Mouse (Mus musculus): ENCODE data around the gene Cerkl.

Cerkl gene

DNA sequence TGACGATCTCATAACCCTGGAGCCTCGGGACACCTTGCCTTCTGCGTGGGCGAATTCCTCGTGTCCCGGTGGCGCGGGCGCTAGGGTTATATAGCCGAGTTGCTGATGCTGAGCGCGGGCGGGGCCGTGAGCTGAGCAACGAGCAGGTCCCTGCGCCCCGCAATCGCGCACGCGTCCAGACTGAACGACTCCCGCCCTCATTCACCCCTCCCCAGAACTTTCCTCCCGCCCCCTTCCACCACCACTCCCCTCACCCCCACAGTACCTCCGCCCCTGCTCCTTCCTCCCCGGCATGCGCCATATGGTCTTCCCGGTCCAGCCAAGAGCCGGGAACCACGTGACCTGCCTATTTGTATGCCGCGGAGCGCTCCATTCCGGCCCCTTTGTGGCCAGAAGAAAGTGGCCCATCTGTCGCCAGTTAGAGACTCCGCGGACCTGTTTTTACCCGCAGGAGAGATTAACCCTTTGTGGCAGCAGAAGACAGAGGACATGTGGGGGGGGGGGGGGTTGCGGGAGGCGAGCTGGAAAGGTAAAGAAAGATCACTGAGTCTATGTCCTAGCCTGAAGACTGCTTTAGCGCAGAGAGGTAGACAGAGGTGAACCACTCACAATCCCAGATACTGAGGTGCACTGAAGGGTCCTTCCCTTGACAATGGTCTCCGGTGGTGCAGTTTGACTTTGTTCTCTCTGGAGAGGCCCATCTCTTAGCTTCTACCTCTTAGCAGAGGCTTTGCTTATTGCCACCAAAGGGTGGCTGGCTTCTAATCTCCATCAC is at the start of gene Cerkl, which contains the start of gene Neurod1:
TSS of gene Cerkl (minus strand) at position 211 of the 775 bp plus-strand sequence.
TSS of gene Neurod1 (minus strand) at position 177 of the 775 bp plus-strand sequence.
- DNase-seq (ENCODE audit: low read depth), result no peak

DNA sequence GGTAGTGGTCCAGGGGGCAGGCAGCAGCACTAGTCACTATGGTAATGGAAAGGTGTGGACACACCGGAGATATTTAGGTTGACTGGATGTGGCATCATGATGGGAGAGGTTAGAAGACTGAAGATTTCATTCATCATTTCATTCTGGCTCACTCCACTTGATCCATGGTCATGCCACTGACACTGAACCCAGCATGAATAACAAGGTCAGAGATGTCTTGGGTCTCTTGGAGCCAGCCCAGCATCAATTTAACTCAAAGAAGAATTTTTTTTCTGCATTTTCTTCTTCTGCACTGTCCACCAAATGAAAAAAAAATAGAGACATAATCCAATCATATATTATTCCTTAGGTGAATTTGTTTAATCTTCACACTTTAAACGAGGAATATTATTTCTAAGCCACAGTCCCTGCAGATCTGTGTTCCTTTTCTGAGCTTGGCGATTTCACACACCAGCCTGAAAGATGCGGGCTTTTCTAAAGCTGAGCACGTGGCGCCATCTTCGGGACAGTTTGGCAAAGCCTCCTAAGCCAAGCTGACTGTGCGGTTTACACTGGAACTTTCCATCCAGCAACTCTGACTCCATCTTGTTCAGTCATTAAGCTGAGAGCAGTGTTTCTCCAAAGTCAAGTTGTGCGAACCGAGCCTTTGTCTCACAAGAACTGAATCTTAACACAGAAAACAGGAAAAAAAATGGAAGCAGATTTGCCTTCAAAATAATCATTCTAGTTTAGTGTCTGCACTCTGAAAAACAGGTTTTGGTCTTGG is 42.6 kb upstream of the Cerkl start:
- DNase-seq (ENCODE audit: low read depth), result no peak

DNA sequence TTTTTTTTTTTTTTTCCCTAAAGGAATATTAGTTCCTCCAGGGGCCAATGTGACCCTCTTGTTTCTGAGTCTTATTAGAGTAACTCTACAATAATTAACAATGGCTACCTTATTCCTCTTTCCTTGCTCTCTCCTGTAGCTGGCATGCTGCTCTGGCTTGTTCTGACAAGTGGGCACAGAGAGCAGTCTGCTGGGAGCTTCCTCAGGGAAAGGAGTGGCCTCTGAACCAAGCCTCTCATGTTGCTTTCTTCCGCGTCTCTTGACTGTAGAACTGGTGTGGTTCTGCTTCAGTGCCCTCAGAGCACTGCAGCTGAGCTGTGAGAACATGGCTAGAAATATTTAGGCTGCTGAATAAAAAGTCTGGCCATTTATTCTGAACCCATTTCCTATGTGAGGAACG is 28.5 kb upstream of the Cerkl start:
- DNase-seq (ENCODE audit: low read depth), result no peak

GRCm38 (mm10) chr2:79482511-79482910 is 25.9 kb upstream of the Cerkl start:
- no peak for DNase-seq (ENCODE audit: low read depth)

- DNase-seq (ENCODE audit: low read depth), result no peak
These were observed 5.8 kb upstream of the Cerkl start for GRCm38 (mm10) chr2:79462411-79462810.

- no peak for DNase-seq (ENCODE audit: low read depth)
These were observed 5.3 kb upstream of the Cerkl start for GRCm38 (mm10) chr2:79461861-79462260.

- no peak for DNase-seq (ENCODE audit: low read depth)
These were observed 4.0 kb upstream of the Cerkl start for GRCm38 (mm10) chr2:79460586-79460985.

DNA sequence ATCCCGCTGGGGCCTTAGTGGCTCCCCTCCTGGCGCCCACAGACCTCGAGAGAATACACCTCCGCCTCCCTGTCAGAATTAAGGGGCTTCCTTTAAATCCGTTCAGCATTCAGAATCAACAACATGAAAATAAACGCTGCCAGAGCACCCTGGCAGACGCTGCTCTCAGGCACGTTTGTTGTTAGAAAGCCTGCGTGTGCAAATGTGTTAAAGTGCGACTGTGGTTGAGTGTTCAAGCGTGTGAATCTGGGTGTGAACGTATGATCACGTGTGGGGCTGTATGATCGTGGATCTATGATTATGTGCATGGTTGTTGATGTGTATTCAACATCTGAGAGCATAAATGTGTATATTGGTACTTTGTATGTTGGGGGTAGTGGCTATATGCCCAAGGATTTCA is 3.5 kb upstream of the Cerkl start:
- no peak for DNase-seq (ENCODE audit: low read depth)

DNA sequence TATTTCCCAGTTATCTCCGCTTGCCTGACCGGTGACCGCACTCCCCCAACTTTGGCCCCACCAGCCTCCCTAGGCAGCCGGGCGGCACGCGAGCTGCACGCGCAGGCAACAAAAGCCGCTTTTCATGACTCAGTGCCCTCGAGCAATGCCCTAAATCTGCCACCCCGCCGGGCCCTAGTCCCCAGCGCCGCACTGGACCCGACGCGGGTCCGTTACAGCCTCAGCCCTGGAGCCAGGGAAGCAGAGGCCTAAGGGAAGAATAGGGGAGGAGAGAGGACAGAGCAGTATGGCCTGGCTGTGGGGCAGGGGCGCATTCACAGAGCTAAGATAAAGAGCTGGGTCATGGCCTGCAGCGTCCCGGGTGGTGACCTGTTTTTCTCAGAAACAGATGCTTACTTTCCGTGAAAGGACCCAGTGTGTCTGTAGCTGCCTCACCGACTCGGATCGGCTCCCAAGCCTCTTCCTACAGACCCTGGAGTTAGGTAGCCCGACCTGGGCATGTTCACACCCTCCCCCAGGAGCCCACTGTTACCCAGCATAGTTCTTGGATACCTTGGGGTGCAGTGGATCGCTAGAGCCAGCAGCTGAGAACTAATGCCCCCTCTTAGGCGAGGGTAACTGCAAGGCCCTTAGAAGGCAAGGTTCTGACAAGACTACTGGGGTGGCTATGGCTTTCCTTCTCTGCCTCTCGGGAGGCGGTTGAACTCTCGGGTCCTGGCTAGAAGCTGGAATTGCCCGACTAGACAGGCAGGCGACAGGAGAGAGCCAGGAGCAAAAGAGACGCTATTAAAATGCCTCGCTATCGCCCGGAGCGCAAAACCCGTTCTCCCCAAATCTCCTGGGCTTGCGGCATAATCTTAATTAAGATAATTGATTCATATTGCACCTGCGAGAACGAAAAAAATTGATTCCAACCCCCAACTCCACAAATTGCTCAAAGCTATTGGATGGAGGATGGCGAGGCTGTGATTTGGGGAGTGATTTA is 2.8 kb upstream of the Cerkl start:
- no peak for DNase-seq (ENCODE audit: low read depth)

- DNase-seq (ENCODE audit: low read depth), result no peak
These were observed 1.3 kb upstream of the Cerkl start for GRCm38 (mm10) chr2:79457932-79458331.

GRCm38 (mm10) chr2:79457434-79457833 is 849 bp upstream of the Cerkl start:
- no peak for DNase-seq (ENCODE audit: low read depth)

DNA sequence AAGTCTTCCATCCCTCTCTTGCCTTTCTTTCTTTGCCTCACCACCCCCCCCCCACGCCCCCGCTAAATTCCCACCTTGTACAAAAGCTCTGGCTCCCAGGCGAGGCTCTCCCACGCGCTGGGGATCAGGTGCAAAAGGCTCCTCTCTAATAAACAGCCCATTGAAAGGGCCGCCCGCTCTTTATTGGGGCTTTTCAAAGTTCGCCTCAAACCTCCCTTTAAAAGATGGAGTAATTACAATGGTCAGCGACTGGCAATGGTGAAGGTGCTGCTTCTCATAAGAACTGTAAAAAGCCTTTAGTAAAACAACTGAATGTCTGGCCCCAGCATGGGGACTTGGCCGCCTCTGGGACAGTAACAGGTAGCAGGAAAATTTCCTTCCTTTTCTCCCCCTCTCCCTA is 939 bp downstream of the Cerkl start:
- no peak for DNase-seq (ENCODE audit: low read depth)

DNA sequence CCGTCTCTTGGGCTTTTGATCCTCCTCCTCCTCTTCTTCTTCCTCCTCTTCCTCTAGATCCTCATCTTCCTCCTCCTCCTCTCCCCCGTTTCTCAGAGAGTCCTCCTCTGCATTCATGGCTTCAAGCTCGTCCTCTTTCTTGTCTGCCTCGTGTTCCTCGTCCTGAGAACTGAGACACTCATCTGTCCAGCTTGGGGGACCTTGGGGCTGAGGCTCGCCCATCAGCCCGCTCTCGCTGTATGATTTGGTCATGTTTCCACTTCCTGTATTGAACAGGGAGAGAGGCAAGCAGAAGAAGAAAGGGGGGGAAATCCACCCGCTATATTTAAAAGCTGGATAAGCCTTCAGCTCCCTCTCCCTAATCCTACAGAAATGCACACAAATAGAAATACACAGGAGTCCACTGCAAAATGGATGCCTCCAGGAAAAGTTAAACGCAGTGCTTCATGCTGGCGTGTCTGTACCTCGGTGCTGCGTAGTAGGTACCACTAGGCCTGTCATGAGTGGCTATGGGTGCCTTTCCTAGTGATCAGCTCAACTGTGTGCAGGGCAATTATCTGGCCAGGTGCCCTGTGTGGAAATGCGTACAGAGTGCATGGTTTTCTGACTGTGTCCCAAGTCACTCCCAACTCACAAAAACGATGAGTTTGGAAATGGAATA is 1.7 kb downstream of the Cerkl start:
- DNase-seq (ENCODE audit: low read depth), result no peak

- DNase-seq (ENCODE audit: low read depth), result peak; percentile 32
These were observed 2.4 kb downstream of the Cerkl start for GRCm38 (mm10) chr2:79453901-79454781.

- DNase-seq (ENCODE audit: low read depth), result no peak
These were observed 5.1 kb downstream of the Cerkl start for GRCm38 (mm10) chr2:79451438-79451837.

- DNase-seq (ENCODE audit: low read depth), result no peak
These were observed 5.7 kb downstream of the Cerkl start for GRCm38 (mm10) chr2:79450684-79451394.

GRCm38 (mm10) chr2:79449371-79449770 is 7.2 kb downstream of the Cerkl start:
- no peak for DNase-seq (ENCODE audit: low read depth)

DNA sequence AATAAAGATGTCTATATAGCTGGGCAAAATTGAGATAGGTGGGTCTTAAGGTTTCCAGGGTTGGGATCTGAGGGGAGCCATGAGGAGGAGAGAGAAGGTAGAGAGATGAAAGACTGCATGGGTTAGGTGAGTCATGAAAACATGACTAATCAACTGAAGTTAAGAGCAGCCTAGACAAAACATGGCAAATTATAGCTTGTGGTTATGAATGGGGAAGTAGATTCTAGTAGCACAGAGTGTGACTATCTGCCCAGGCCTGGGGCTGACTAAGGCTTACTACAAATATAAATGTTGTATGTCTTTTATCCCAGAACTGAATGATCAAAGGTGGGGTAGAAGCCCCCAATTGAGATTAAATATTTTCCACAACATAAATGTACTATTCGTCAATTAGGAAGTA is 9.4 kb downstream of the Cerkl start:
- DNase-seq (ENCODE audit: low read depth), result no peak

- DNase-seq (ENCODE audit: low read depth), result no peak
These were observed 12.5 kb downstream of the Cerkl start for GRCm38 (mm10) chr2:79443861-79444620.
